Mouse (Mus musculus) kidney, embryonic 16.5 days (tissue): ENCODE measurements at regions not wholly inside any gene's neighbourhood (a gene's known extent, or its start where the extent isn't known, plus 50 kb on each side); places are given as distances from the start of the nearest gene placed in this dataset.
A peak's percentile ranks its signal among the peaks of the same experiment; 100 is the strongest.

Experiments
- ATAC-seq: fragments of 200-750 bp; cut with Nextera tagmentation; 2 replicates; pipeline ENCODE4 v1.8.0; 2017; ENCODE audit warnings: moderate TSS enrichment; ENCODE audit not compliant: low FRiP score, low TSS enrichment
- H3K27ac ChIP-seq: fragments of 300-500 bp; sonication (generic); 2 replicates; pipeline ENCODE4 v1.5.1; 2014; ENCODE audit warnings: low read length
- H3K27me3 ChIP-seq: fragments of 300-500 bp; sonication (generic); 2 replicates; pipeline ENCODE4 v1.6.1; 2014; ENCODE audit warnings: low read length, control low read depth, mixed read lengths; ENCODE audit not compliant: insufficient read depth
- H3K36me3 ChIP-seq: fragments of 300-500 bp; sonication (generic); 2 replicates; pipeline ENCODE4 v1.6.1; 2014; ENCODE audit warnings: low read length, control low read depth, mixed read lengths; ENCODE audit not compliant: insufficient read depth
- H3K4me1 ChIP-seq: fragments of 300-500 bp; sonication (generic); 2 replicates; pipeline ENCODE4 v1.6.1; 2014; ENCODE audit warnings: low read length, control low read depth, mixed read lengths; ENCODE audit not compliant: insufficient read depth
- H3K4me2 ChIP-seq: fragments of 300-500 bp; sonication (generic); replicated peaks from 2 replicates; pipeline ENCODE4 v1.6.1; 2014; ENCODE audit warnings: low read depth, low read length
- H3K4me3 ChIP-seq: fragments of 300-500 bp; sonication (generic); 2 replicates; pipeline ENCODE4 v1.5.1; 2014; ENCODE audit warnings: mild to moderate bottlenecking, low read length
- H3K9ac ChIP-seq: fragments of 300-500 bp; sonication (generic); replicated peaks from 2 replicates; pipeline ENCODE4 v1.6.1; 2014; ENCODE audit warnings: low read length
- H3K9me3 ChIP-seq: fragments of 300-500 bp; sonication (generic); 2 replicates; pipeline ENCODE4 v1.6.1; 2016; ENCODE audit warnings: low read length, control low read depth
- WGBS: fragments of 180-500 bp; shearing (Covaris S2); extraction: QIAGEN DNeasy Blood & Tissue Kit; methylation state at CpG from one replicate; pipeline ENCODE4 v1.1.7; 2014; 5-methylcytosine and 5-hydroxymethylcytosine counted together

DNA sequence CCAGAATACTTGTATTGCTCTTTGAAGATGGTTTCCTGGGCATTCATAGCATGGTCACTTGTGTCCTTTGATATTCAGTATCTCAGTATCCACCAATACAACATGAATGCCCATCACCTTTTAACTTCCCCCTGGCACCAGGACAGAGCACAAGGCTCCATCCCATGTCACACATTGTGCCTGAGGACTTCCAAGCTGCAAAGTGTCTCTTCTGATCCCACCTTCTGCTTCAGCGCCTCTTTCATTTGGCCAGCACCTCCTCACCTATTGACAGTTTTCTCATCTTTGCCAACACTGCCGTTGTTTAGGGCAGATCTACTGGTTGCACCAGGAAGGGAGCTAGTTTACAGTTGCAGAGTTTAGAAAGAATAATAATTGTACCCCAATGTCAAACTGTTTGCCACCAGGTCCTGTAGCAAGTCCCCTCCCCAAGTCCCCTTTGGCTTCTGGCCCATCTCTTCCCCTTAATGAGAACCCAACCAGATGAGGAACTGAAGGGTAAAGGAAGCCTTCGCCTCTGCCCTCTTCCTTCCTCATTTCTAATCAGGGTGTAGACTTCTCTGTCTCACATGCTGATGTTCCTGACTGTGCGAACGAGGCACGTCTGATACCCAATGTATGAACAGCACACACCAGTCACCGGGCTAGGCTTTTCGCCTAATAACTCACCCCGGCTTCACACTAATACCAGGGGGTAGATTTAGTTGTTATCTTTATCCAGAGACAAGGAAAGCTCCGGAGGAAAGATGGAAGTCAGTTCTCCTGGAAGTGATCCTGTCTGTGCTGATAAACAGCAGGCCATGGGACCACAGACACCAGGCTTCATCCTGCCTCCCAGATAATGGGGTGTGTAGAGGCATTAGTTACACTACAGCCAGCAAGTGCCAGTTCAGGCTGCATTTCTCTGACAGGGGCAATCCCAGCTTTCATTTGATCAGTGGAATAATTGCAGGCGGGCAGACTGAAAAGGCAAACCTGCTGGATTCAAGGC is 223.8 kb downstream of the 1500009L16Rik start:
- H3K4me3 ChIP-seq = no peak overlapping the region
- H3K4me1 ChIP-seq = no peaks in the 10 kb centered on the region
- H3K4me2 ChIP-seq = no peak overlapping the region
- no peaks in the 10 kb centered on the region for H3K27me3 ChIP-seq
- H3K9ac ChIP-seq = no peak overlapping the region
- no peak overlapping the region for H3K27ac ChIP-seq
- no peak for ATAC-seq
- H3K9me3 ChIP-seq = no peaks in the 10 kb centered on the region
- H3K36me3 ChIP-seq = no peaks in the 10 kb centered on the region
- WGBS = 73% methylated on average over 11 of the region's 11 CpGs

GRCm38 (mm10) chr10:83957118-83957759 is 234.6 kb downstream of the 1500009L16Rik start:
- H3K9ac ChIP-seq = no peak overlapping the region
- no peaks in the 10 kb centered on the region for H3K27me3 ChIP-seq
- WGBS = 20% methylated on average over 18 of the region's 18 CpGs
- no peak overlapping the region for H3K4me3 ChIP-seq
- ATAC-seq = no peak
- H3K4me1 ChIP-seq = 0 out of 2 replicates have a peak, but pooled peaks cover 6% of the 10 kb centered on the region
- H3K27ac ChIP-seq = no peak overlapping the region
- H3K4me2 ChIP-seq = no peak overlapping the region
- no peaks in the 10 kb centered on the region for H3K36me3 ChIP-seq
- no peaks in the 10 kb centered on the region for H3K9me3 ChIP-seq

GRCm38 (mm10) chr10:83958397-83958796 is 235.7 kb downstream of the 1500009L16Rik start:
- 0 out of 2 replicates have a peak, but pooled peaks cover 6% of the 10 kb centered on the region for H3K4me1 ChIP-seq
- H3K9me3 ChIP-seq = no peaks in the 10 kb centered on the region
- H3K4me2 ChIP-seq = no peak overlapping the region
- WGBS = 89% methylated on average over 3 of the region's 3 CpGs
- no peak for ATAC-seq
- H3K36me3 ChIP-seq = no peaks in the 10 kb centered on the region
- no peak overlapping the region for H3K9ac ChIP-seq
- H3K27ac ChIP-seq = no peak overlapping the region
- H3K4me3 ChIP-seq = no peak overlapping the region
- H3K27me3 ChIP-seq = no peaks in the 10 kb centered on the region

DNA sequence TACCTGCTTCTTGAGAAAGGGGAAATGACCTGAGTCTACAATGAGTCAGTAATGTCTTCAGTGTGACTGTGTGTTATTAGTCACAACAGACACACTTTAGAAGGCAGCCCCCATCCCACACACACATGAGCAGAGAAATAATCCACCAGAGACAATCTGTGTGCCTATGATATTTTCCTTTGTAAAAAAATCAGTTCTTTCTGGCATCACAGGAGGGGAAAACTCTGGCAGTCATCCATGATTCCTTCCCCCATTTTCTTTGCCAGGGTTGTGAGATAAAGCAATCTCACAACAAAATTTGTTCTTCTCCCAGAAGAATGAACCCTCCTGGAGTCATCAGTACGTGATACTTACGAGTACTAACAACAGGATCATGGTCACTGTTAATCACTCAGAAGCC is 236.2 kb downstream of the 1500009L16Rik start:
- 78% methylated on average over 2 of the region's 2 CpGs for WGBS
- H3K9ac ChIP-seq = no peak overlapping the region
- no peak for ATAC-seq

DNA sequence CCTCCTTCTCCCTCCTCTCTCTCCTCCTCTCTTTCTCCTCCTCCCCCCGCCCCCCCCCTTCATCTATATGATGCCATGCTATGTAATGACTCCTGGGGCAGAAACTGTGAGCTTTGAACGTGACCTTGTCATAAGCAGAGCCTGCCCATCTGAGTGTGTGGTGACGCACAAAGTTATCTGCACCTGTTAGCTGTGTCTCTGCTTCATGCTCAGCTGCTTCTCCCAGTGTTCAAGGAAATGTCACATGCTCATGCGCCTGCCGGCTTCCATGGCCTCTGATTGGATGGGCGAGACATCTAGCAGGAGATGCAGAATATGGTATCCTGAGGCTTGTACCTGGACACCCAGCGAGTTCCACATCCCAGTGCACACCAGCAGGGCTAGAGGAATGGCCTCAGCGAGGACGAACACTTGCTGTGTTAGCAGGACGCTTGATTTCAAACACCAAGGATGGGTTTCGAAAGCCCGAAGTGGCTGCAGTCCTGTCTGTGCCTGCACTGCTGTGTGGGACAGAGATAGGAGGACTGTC is 240.6 kb downstream of the 1500009L16Rik start:
- Histone ChIP-seq H3K27ac (no peak overlapping the region), H3K9ac (no peak overlapping the region), H3K4me2 (no peak overlapping the region), H3K9me3 (peaks cover 5% of the 10 kb centered on the region), H3K4me3 (no peak overlapping the region), H3K36me3 (no peaks in the 10 kb centered on the region), H3K4me1 (peaks cover 15% of the 10 kb centered on the region), H3K27me3 (no peaks in the 10 kb centered on the region)
- WGBS = 85% methylated on average over 12 of the region's 12 CpGs
- no peak for ATAC-seq

More for the DNA sequence above, 236.2 kb downstream of the 1500009L16Rik start:
- Histone ChIP-seq H3K4me3 (no peak overlapping the region), H3K9me3 (no peaks in the 10 kb centered on the region), H3K4me2 (no peak overlapping the region), H3K4me1 (0 out of 2 replicates have a peak, but pooled peaks cover 6% of the 10 kb centered on the region), H3K27ac (no peak overlapping the region), H3K36me3 (no peaks in the 10 kb centered on the region), H3K27me3 (no peaks in the 10 kb centered on the region)

DNA sequence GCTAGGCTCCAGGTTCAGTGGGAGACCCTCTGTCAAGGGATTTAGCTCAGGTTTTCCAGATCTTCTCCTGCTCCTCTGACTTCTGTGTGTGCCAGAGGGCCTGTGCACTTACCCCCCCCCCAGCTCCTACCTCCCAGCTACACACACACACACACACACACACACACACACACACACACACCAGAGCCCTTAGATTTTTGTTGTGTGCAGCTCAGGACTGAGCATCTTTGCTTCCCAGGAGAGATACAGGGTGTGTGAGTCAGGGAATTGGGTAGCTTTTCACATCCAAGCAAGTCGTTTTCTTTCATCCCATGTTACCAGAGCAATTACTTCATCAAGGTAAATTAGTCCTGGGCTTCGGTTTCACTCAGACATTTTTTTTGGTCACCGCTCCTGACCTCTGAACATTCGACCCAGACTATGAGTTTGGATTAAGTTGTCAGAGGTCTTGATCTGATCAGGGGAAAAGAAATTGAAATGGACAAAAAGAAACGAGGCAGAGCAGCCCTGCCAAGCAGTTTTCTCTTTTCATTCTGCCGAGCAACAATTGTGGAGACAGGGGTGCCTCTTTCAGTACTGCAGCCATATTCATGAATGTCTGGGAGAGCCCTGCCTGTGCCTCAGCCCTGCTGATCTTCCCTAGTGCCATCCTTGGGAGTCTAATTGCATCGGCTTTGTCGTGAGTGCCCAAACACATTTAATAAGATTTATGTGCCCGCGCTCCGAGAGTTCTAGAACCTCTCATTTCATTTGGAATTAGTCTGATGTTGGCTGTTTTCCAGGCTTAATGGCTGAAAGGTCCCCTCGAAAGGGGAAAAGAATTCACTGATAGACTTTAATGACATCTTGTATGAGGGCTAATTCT is 241.3 kb downstream of the 1500009L16Rik start:
- no peak overlapping the region for H3K4me2 ChIP-seq
- H3K27ac ChIP-seq = no peak overlapping the region
- WGBS = 22% methylated on average over 12 of the region's 12 CpGs
- no peaks in the 10 kb centered on the region for H3K36me3 ChIP-seq
- H3K27me3 ChIP-seq = no peaks in the 10 kb centered on the region
- peaks cover 15% of the 10 kb centered on the region for H3K4me1 ChIP-seq
- no peak overlapping the region for H3K4me3 ChIP-seq
- no peak for ATAC-seq
- no peak overlapping the region for H3K9ac ChIP-seq
- peaks cover 5% of the 10 kb centered on the region for H3K9me3 ChIP-seq

DNA sequence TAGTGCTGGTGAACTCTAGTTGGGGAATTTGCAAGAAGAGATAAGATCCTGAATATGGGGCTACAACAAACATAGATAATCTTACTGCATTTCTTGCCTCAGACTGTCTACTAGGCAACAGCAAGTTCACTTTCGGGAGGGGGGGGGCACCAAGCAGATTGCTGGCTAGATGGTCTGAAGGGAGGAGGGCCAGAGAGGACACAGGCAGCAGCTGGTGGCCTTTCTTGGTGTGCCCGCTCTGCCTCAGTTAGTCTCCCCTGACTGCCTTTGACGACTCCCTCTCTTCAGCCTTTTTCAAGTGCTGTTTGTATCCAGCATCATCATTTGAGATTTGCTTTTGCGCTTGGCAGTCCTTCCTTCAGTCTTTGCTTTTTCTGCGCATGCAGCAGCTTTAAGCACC is 242.2 kb downstream of the 1500009L16Rik start:
- Histone ChIP-seq H3K27me3 (no peaks in the 10 kb centered on the region), H3K27ac (0 out of 2 replicates have a peak overlapping the region, but pooled peaks have one; percentile 10), H3K4me1 (peaks cover 15% of the 10 kb centered on the region), H3K36me3 (no peaks in the 10 kb centered on the region), H3K4me3 (no peak overlapping the region), H3K9me3 (peaks cover 5% of the 10 kb centered on the region), H3K9ac (no peak overlapping the region), H3K4me2 (no peak overlapping the region)
- no peak for ATAC-seq
- WGBS = 49% methylated on average over 5 of the region's 5 CpGs

GRCm38 (mm10) chr10:83970501-83970900 is 247.8 kb downstream of the 1500009L16Rik start:
- Histone ChIP-seq H3K9me3 (peaks cover 5% of the 10 kb centered on the region), H3K4me2 (no peak overlapping the region), H3K4me3 (no peak overlapping the region), H3K4me1 (no peaks in the 10 kb centered on the region), H3K27me3 (no peaks in the 10 kb centered on the region), H3K27ac (no peak overlapping the region), H3K9ac (no peak overlapping the region), H3K36me3 (no peaks in the 10 kb centered on the region)
- 60% methylated on average over 3 of the region's 3 CpGs for WGBS
- no peak for ATAC-seq

DNA sequence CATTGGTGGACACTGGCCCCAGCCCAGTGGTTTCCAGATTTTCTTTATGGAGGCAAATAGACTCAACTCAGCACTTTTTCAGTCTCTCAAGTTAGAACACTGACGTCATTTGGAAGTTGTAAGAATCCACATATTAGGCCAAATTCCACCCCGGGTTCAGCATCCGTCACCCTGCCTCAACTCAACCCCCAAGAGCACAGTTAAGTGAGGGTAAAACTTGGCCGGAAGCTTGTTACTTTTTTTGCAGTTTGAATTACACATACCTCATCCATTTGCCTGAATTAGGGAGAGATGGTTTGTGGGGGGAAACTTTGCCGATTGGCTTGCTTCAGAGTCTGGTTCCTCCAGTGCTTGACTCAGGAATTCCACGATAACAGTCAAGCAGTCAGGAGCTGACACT is 251.9 kb downstream of the 1500009L16Rik start:
- 53% methylated on average over 6 of the region's 6 CpGs for WGBS
- Histone ChIP-seq H3K9me3 (no peaks in the 10 kb centered on the region), H3K9ac (no peak overlapping the region), H3K4me3 (no peak overlapping the region), H3K4me2 (no peak overlapping the region), H3K4me1 (no peaks in the 10 kb centered on the region), H3K27me3 (no peaks in the 10 kb centered on the region), H3K27ac (no peak overlapping the region), H3K36me3 (no peaks in the 10 kb centered on the region)
- no peak for ATAC-seq
